Mouse (Mus musculus) lung, postnatal 14 days (tissue): ENCODE measurements at regions not wholly inside any gene's neighbourhood (a gene's known extent, or its start where the extent isn't known, plus 50 kb on each side); places are given as distances from the start of the nearest gene placed in this dataset.

Experiments used
- DNase-seq: peaks from one replicate; pipeline ENCODE4 v3.0.0; 2021

DNA sequence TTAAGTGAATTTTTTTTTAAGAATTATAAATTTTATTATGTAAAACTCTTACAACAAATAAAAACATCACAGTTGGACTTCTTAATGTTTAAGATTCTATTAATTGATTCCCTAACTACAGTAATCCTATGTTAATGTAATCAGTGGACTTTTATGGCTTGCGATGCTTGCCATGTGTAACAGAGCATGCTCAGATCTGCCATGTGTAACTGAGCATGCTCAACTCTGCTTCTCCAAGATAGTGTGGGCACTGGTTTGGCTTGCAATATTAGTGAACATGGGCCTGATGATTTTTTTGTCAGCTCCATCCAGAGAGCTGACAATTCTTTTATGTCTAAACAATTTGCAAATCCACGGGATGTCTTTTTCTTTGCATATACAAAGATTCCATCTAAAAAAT is 66.4 kb upstream of the Tas2r119 start:
- no peak for DNase-seq
